Mouse (Mus musculus) gastrocnemius, adult 8-10 months (tissue): ENCODE results near the gene Kif26b. TPM values are rescaled to one million over a fixed set of nuclear protein-coding genes. Genes with fewer than 3 reads are reported as not detected.
A peak's percentile ranks its signal among the peaks of the same experiment; 100 is the strongest.

Experiments used
- DNase-seq, 2 experiments: peaks; one replicate each; pipeline ENCODE4 v3.0.0; 2022; ENCODE audit warnings: low spot score in 2 of 2
- total RNA-seq, 4 experiments: library from RNA; stranded (reverse); gene quantifications; 2 replicates each; pipeline ENCODE4 v1.2.4; 2022

Gene Kif26b
- total RNA-seq, result 1 to 10 TPM; 2.3 to 4.9 (median 2.6) TPM

- DNase-seq, result peak; percentile 29 to 52
Observed at GRCm38 (mm10) chr1:178528431-178529351, at the start of gene Kif26b. Gene Kif26b, plus strand, starts transcription at chr1:178529125.

- no peak for DNase-seq
Observed at GRCm38 (mm10) chr1:178483854-178484253, 45.1 kb upstream of the Kif26b start.

- DNase-seq, result no peak
Observed at GRCm38 (mm10) chr1:178485138-178485867, 43.6 kb upstream of the Kif26b start.

GRCm38 (mm10) chr1:178485868-178486220 is 43.1 kb upstream of the Kif26b start:
- no peak for DNase-seq

GRCm38 (mm10) chr1:178486828-178487227 is 42.1 kb upstream of the Kif26b start:
- DNase-seq, result no peak

GRCm38 (mm10) chr1:178489127-178489526 is 39.8 kb upstream of the Kif26b start:
- DNase-seq, result no peak

- no peak for DNase-seq
Observed at GRCm38 (mm10) chr1:178491733-178492132, 37.2 kb upstream of the Kif26b start.

GRCm38 (mm10) chr1:178492493-178492892 is 36.4 kb upstream of the Kif26b start:
- no peak for DNase-seq

GRCm38 (mm10) chr1:178496186-178496585 is 32.7 kb upstream of the Kif26b start:
- DNase-seq, result no peak

- no peak for DNase-seq
Observed at GRCm38 (mm10) chr1:178496841-178497240, 32.1 kb upstream of the Kif26b start.

GRCm38 (mm10) chr1:178506938-178507337 is 22.0 kb upstream of the Kif26b start:
- DNase-seq, result no peak

- no peak for DNase-seq
Observed at GRCm38 (mm10) chr1:178512323-178513031, 16.4 kb upstream of the Kif26b start.

GRCm38 (mm10) chr1:178513954-178514353 is 15.0 kb upstream of the Kif26b start:
- no peak for DNase-seq

GRCm38 (mm10) chr1:178515839-178516238 is 13.1 kb upstream of the Kif26b start:
- DNase-seq, result no peak

- DNase-seq, result no peak
Observed at GRCm38 (mm10) chr1:178522389-178522788, 6.5 kb upstream of the Kif26b start.

- no peak for DNase-seq
Observed at GRCm38 (mm10) chr1:178523152-178523551, 5.8 kb upstream of the Kif26b start.

- DNase-seq, result peak; percentile 36 to 37
Observed at GRCm38 (mm10) chr1:178527185-178527546, 1.8 kb upstream of the Kif26b start.

- DNase-seq, result peak; percentile 47 to 67
Observed at GRCm38 (mm10) chr1:178527547-178528361, 1.2 kb upstream of the Kif26b start.

- DNase-seq, result no peak
Observed at GRCm38 (mm10) chr1:178529512-178530300, 781 bp downstream of the Kif26b start.
